Mouse (Mus musculus): ENCODE measurements around the gene Cux2. TPM values are rescaled to one million over a fixed set of nuclear protein-coding genes. Genes with fewer than 3 reads are reported as not detected.
A peak's percentile ranks its signal among the peaks of the same experiment; 100 is the strongest.

The Cux2 gene
- total and polyA plus RNA-seq, 2 experiments from 2014 or later, result 16.7 to 44.0 TPM

- Histone ChIP-seq H3K4me3 (ENCODE audit: low read depth, low read length) (no peak overlapping the region), H3K9ac (no peak overlapping the region), H3K27me3 (ENCODE audit: insufficient read depth, low read length) (no peaks in the 10 kb centered on the region), H3K27ac (ENCODE audit: low read depth, low read length) (no peak overlapping the region), H3K4me2 (ENCODE audit: low read depth) (no peak overlapping the region), H3K4me1 (ENCODE audit: insufficient read depth) (no peaks in the 10 kb centered on the region), H3K9me3 (ENCODE audit: low read length) (no peaks in the 10 kb centered on the region), H3K36me3 (ENCODE audit: insufficient read depth) (0 out of 2 replicates have a peak, but pooled peaks cover 8% of the 10 kb centered on the region)
- no peak for DNase-seq
- no peak for TF ChIP-seq CTCF (IDR thresholded peaks at IDR 0.05; ENCODE audit: low read depth)
- ATAC-seq, result no peak
- 84% methylated on average over 8 of the region's 8 CpGs for WGBS
Observed at GRCm38 (mm10) chr5:121883356-121883755, 166.5 kb downstream of the Cux2 start.

- TF ChIP-seq CTCF (IDR thresholded peaks at IDR 0.05; ENCODE audit: low read depth), result peak; percentile 73
- Histone ChIP-seq H3K27ac (ENCODE audit: low read depth, low read length) (no peak overlapping the region), H3K9ac (no peak overlapping the region), H3K27me3 (ENCODE audit: insufficient read depth, low read length) (no peaks in the 10 kb centered on the region), H3K4me2 (ENCODE audit: low read depth) (no peak overlapping the region), H3K9me3 (ENCODE audit: low read length) (no peaks in the 10 kb centered on the region), H3K4me3 (ENCODE audit: low read depth, low read length) (no peak overlapping the region), H3K36me3 (ENCODE audit: insufficient read depth) (peaks cover 11% of the 10 kb centered on the region), H3K4me1 (ENCODE audit: insufficient read depth) (no peaks in the 10 kb centered on the region)
- ATAC-seq (no peak), DNase-seq (no peak)
- WGBS, result 69% methylated on average over 6 of the region's 6 CpGs
Observed at GRCm38 (mm10) chr5:121879211-121879610, 170.7 kb downstream of the Cux2 start.

- no peaks in the 10 kb centered on the region for H3K27me3 ChIP-seq (ENCODE audit: insufficient read depth, low read length)
- H3K9me3 ChIP-seq (ENCODE audit: low read length), result no peaks in the 10 kb centered on the region
- H3K36me3 ChIP-seq (ENCODE audit: insufficient read depth), result peaks cover 13% of the 10 kb centered on the region
- WGBS, result 52% methylated on average over 17 of the region's 17 CpGs
- DNase-seq (peak; percentile 50), ATAC-seq (no peak; the same call in 1 of the 2 replicates)
- H3K4me2 ChIP-seq (ENCODE audit: low read depth), result no peak overlapping the region
- no peak for TF ChIP-seq CTCF (IDR thresholded peaks at IDR 0.05; ENCODE audit: low read depth)
- no peak overlapping the region for H3K4me3 ChIP-seq (ENCODE audit: low read depth, low read length)
- no peaks in the 10 kb centered on the region for H3K4me1 ChIP-seq (ENCODE audit: insufficient read depth)
- H3K9ac ChIP-seq, result no peak overlapping the region
- no peak overlapping the region for H3K27ac ChIP-seq (ENCODE audit: low read depth, low read length)
Observed at GRCm38 (mm10) chr5:121878703-121879102, 171.2 kb downstream of the Cux2 start.

- Histone ChIP-seq H3K36me3 (ENCODE audit: insufficient read depth) (peaks cover 20% of the 10 kb centered on the region), H3K4me2 (ENCODE audit: low read depth) (no peak overlapping the region), H3K4me3 (ENCODE audit: low read depth, low read length) (no peak overlapping the region), H3K4me1 (ENCODE audit: insufficient read depth) (no peaks in the 10 kb centered on the region), H3K27me3 (ENCODE audit: insufficient read depth, low read length) (no peaks in the 10 kb centered on the region), H3K27ac (ENCODE audit: low read depth, low read length) (no peak overlapping the region), H3K9ac (no peak overlapping the region), H3K9me3 (ENCODE audit: low read length) (no peaks in the 10 kb centered on the region)
- no peak for ATAC-seq
- no peak for TF ChIP-seq CTCF (IDR thresholded peaks at IDR 0.05; ENCODE audit: low read depth)
- WGBS, result 84% methylated on average over 12 of the region's 12 CpGs
- no peak for DNase-seq
Observed at GRCm38 (mm10) chr5:121876901-121877300, 173.0 kb downstream of the Cux2 start.

GRCm38 (mm10) chr5:121875041-121875440 lies 174.9 kb downstream of the Cux2 start:
- 91% methylated on average over 12 of the region's 12 CpGs for WGBS

GRCm38 (mm10) chr5:121872158-121872557 lies 177.7 kb downstream of the Cux2 start:
- Histone ChIP-seq H3K36me3 (ENCODE audit: insufficient read depth) (peaks cover 24% of the 10 kb centered on the region), H3K4me3 (ENCODE audit: low read depth, low read length) (no peak overlapping the region), H3K4me1 (ENCODE audit: insufficient read depth) (no peaks in the 10 kb centered on the region), H3K27ac (ENCODE audit: low read depth, low read length) (no peak overlapping the region), H3K4me2 (ENCODE audit: low read depth) (no peak overlapping the region), H3K27me3 (ENCODE audit: insufficient read depth, low read length) (no peaks in the 10 kb centered on the region), H3K9ac (no peak overlapping the region), H3K9me3 (ENCODE audit: low read length) (no peaks in the 10 kb centered on the region)
- peak; percentile 86 for ATAC-seq
- TF ChIP-seq CTCF (IDR thresholded peaks at IDR 0.05; ENCODE audit: low read depth), result peak; percentile 99
- DNase-seq, result peak; percentile 91
- WGBS, result 5% methylated on average over 4 of the region's 4 CpGs

More at GRCm38 (mm10) chr5:121875041-121875440, 174.9 kb downstream of the Cux2 start:
- DNase-seq, result no peak
- Histone ChIP-seq H3K9me3 (ENCODE audit: low read length) (no peaks in the 10 kb centered on the region), H3K4me1 (ENCODE audit: insufficient read depth) (no peaks in the 10 kb centered on the region), H3K9ac (no peak overlapping the region), H3K27me3 (ENCODE audit: insufficient read depth, low read length) (no peaks in the 10 kb centered on the region), H3K4me2 (ENCODE audit: low read depth) (no peak overlapping the region), H3K27ac (ENCODE audit: low read depth, low read length) (no peak overlapping the region), H3K36me3 (ENCODE audit: insufficient read depth) (peaks cover 20% of the 10 kb centered on the region), H3K4me3 (ENCODE audit: low read depth, low read length) (no peak overlapping the region)
- TF ChIP-seq CTCF (IDR thresholded peaks at IDR 0.05; ENCODE audit: low read depth), result no peak
- ATAC-seq, result no peak

GRCm38 (mm10) chr5:121871515-121872030 lies 178.3 kb downstream of the Cux2 start:
- DNase-seq (no peak), ATAC-seq (no peak)
- WGBS, result 90% methylated on average over 13 of the region's 13 CpGs
- Histone ChIP-seq H3K27me3 (ENCODE audit: insufficient read depth, low read length) (no peaks in the 10 kb centered on the region), H3K27ac (ENCODE audit: low read depth, low read length) (no peak overlapping the region), H3K4me1 (ENCODE audit: insufficient read depth) (no peaks in the 10 kb centered on the region), H3K9ac (no peak overlapping the region), H3K4me3 (ENCODE audit: low read depth, low read length) (no peak overlapping the region), H3K36me3 (ENCODE audit: insufficient read depth) (peaks cover 23% of the 10 kb centered on the region), H3K4me2 (ENCODE audit: low read depth) (no peak overlapping the region), H3K9me3 (ENCODE audit: low read length) (no peaks in the 10 kb centered on the region)
- no peak for TF ChIP-seq CTCF (IDR thresholded peaks at IDR 0.05; ENCODE audit: low read depth)

All from forebrain, postnatal 0 days (tissue).